ENCODE assay signal across 8 mouse cellular contexts in the genomic region with DNA sequence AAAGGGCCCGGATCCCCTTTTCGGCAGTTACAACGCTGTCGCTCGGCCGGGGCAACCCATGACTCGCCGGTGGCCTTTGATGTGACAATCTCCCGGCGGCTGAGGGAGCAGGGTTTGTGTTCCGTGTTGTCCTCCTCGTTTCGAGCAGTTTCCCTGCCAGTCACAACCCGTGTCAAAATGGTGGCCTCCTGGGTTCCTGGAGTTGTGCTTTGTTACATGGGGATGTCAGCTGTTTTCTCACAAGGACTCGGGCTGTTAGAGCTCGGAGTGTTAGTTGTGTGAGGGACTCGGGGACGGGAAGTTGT. TPM values are rescaled to one million over a fixed set of nuclear protein-coding genes. Genes with fewer than 3 reads are reported as not detected.
DNase-seq lines count a peak whose midpoint lies in the region; ATAC-seq lines count a peak whose summit lies in the region.

No protein-coding gene starts in this region.

- H3K4me2 ChIP-seq in heart, embryonic 13.5 days, result peak overlapping the region; percentile 93
- peak overlapping the region; percentile 74 for H3K4me2 ChIP-seq in hindbrain, embryonic 12.5 days (replicated peaks)
- peak overlapping the region; percentile 82 for H3K4me2 ChIP-seq in midbrain, embryonic 14.5 days (ENCODE audit: low read length)

- peak overlapping the region; percentile 82 for H3K4me3 ChIP-seq in heart, embryonic 13.5 days
- H3K4me3 ChIP-seq in hindbrain, embryonic 12.5 days, result peak overlapping the region; percentile 97
- peak overlapping the region; percentile 95 for H3K4me3 ChIP-seq in midbrain, embryonic 14.5 days (replicated peaks; ENCODE audit: low read depth, low read length)

- whole genome bisulfite sequencing in heart, embryonic 13.5 days, result under 1% methylated on average over 18 of the region's 18 CpGs
- WGBS in hindbrain, embryonic 12.5 days, result 1% methylated on average over 15 of the region's 18 CpGs
- 1% methylated on average over 18 of the region's 18 CpGs for WGBS in midbrain, embryonic 14.5 days

- intact Hi-C loops in heart, postnatal 25 days (cut with DNase I), result loop anchor here (5.0 kb wide), 1 partner anchor 33 kb away; a partner anchor contains a TSS

- H3K4me1 ChIP-seq in heart, embryonic 13.5 days, result peaks cover 56% of the 10 kb centered on the region
- peaks cover 28% of the 10 kb centered on the region for H3K4me1 ChIP-seq in hindbrain, embryonic 12.5 days
- peaks cover 15% of the 10 kb centered on the region for H3K4me1 ChIP-seq in midbrain, embryonic 14.5 days (ENCODE audit: control insufficient read depth, insufficient read depth, low read length)

- no peak for DNase-seq in heart, postnatal 25 days (ENCODE audit: low spot score)
- DNase-seq in R1 (ENCODE audit: low read depth, low spot score), result peak; percentile 48
- DNase-seq in midbrain, embryonic 14.5 days, result no peak
- DNase-seq in gastrocnemius, postnatal 4 days (ENCODE audit: low spot score in 2 of 2), result no peak
- no peak for DNase-seq in adrenal gland, postnatal 14 days
- DNase-seq in layer of hippocampus, adult 18-20 months (ENCODE audit: low spot score in 2 of 2), result no peak

- H3K27me3 ChIP-seq in heart, embryonic 13.5 days (replicated peaks), result no peaks in the 10 kb centered on the region
- no peaks in the 10 kb centered on the region for H3K27me3 ChIP-seq in hindbrain, embryonic 12.5 days
- H3K27me3 ChIP-seq in midbrain, embryonic 14.5 days (ENCODE audit: control insufficient read depth, insufficient read depth, low read length), result no peaks in the 10 kb centered on the region

- H3K9me3 ChIP-seq in heart, embryonic 13.5 days, result no peaks in the 10 kb centered on the region
- H3K9me3 ChIP-seq in hindbrain, embryonic 12.5 days (replicated peaks), result no peaks in the 10 kb centered on the region
- H3K9me3 ChIP-seq in midbrain, embryonic 14.5 days (ENCODE audit: control insufficient read depth, low read length), result no peaks in the 10 kb centered on the region

- ATAC-seq in heart, embryonic 13.5 days (ENCODE audit: extremely low read depth, insufficient number of reproducible peaks, low FRiP score, low TSS enrichment), result no peak
- ATAC-seq in hindbrain, embryonic 12.5 days (ENCODE audit: low FRiP score), result no peak
- no peak for ATAC-seq in midbrain, embryonic 14.5 days (ENCODE audit: low FRiP score, low TSS enrichment)

- peak overlapping the region; percentile 98 for H3K27ac ChIP-seq in heart, embryonic 13.5 days (replicated peaks)
- peak overlapping the region; percentile 98 for H3K27ac ChIP-seq in hindbrain, embryonic 12.5 days
- peak overlapping the region; percentile 98 for H3K27ac ChIP-seq in midbrain, embryonic 14.5 days (replicated peaks; ENCODE audit: low read depth, low read length)

- H3K36me3 ChIP-seq in heart, embryonic 13.5 days, result peaks cover 51% of the 10 kb centered on the region
- peaks cover 48% of the 10 kb centered on the region for H3K36me3 ChIP-seq in hindbrain, embryonic 12.5 days
- peaks cover 48% of the 10 kb centered on the region for H3K36me3 ChIP-seq in midbrain, embryonic 14.5 days (ENCODE audit: control insufficient read depth, insufficient read depth, low read length)

- peak overlapping the region; percentile 99 for H3K9ac ChIP-seq in heart, embryonic 13.5 days
- peak overlapping the region; percentile 97 for H3K9ac ChIP-seq in hindbrain, embryonic 12.5 days
- peak overlapping the region; percentile 95 for H3K9ac ChIP-seq in midbrain, embryonic 14.5 days (replicated peaks; ENCODE audit: low read length)

RNA-seq across cellular contexts. Expression of a gene that starts 1.2 kb away (rescaled TPM):
- polyA plus RNA-seq in heart, embryonic 13.5 days (2015; fragmentation: Nextera tagmentation; extraction: Ambion mirVana), result 389 and 441 TPM in 2 replicates
- 100 to 1,000 TPM; 140 to 145 TPM for total RNA-seq in heart, postnatal 25 days (2021)
- polyA plus RNA-seq in hindbrain, embryonic 12.5 days (2016; fragmentation: Nextera tagmentation; extraction: Ambion mirVana), result 662 and 672 TPM in 2 replicates
- 486 and 550 TPM in 2 replicates for polyA plus RNA-seq in midbrain, embryonic 14.5 days (2014; fragmentation: Nextera tagmentation; extraction: Ambion mirVana)
- total RNA-seq in gastrocnemius, postnatal 4 days (2021), result 100 to 1,000 TPM; 157 to 160 TPM
- 334 and 370 TPM in 2 replicates for total RNA-seq in adrenal gland, postnatal 14 days (2021)
- total RNA-seq in layer of hippocampus, adult 18-20 months (2021), result 100 to 1,000 TPM; 254 to 262 TPM

RNA-seq across cellular contexts. Expression of a gene that starts 35.3 kb away (rescaled TPM):
- polyA plus RNA-seq in heart, embryonic 13.5 days (2015; fragmentation: Nextera tagmentation; extraction: Ambion mirVana), result 25.7 and 28.0 TPM in 2 replicates
- 10 to 100 TPM; 52.9 to 54.3 TPM for total RNA-seq in heart, postnatal 25 days (2021)
- polyA plus RNA-seq in hindbrain, embryonic 12.5 days (2016; fragmentation: Nextera tagmentation; extraction: Ambion mirVana), result 80.7 and 82.0 TPM in 2 replicates
- polyA plus RNA-seq in midbrain, embryonic 14.5 days (2014; fragmentation: Nextera tagmentation; extraction: Ambion mirVana), result 64.0 and 76.7 TPM in 2 replicates
- 10 to 100 TPM; 62.1 to 72.5 TPM for total RNA-seq in gastrocnemius, postnatal 4 days (2021)
- total RNA-seq in adrenal gland, postnatal 14 days (2021), result 98.3 and 98.5 TPM in 2 replicates
- total RNA-seq in layer of hippocampus, adult 18-20 months (2021), result 10 to 100 TPM; 92.2 to 92.3 TPM

RNA-seq across cellular contexts. Expression of a gene that starts 53.4 kb away (rescaled TPM):
- polyA plus RNA-seq in heart, embryonic 13.5 days (2015; fragmentation: Nextera tagmentation; extraction: Ambion mirVana), result 2.1 and 2.5 TPM in 2 replicates
- under 1 TPM; 0.36 to 0.75 TPM for total RNA-seq in heart, postnatal 25 days (2021)
- 9.4 and 14.3 TPM in 2 replicates for polyA plus RNA-seq in hindbrain, embryonic 12.5 days (2016; fragmentation: Nextera tagmentation; extraction: Ambion mirVana)
- 1.5 and 1.9 TPM in 2 replicates for polyA plus RNA-seq in midbrain, embryonic 14.5 days (2014; fragmentation: Nextera tagmentation; extraction: Ambion mirVana)
- 1 to 10 TPM; 6.9 to 7.5 TPM for total RNA-seq in gastrocnemius, postnatal 4 days (2021)
- 0.60 TPM in 1 of 2 replicates, not detected in the other for total RNA-seq in adrenal gland, postnatal 14 days (2021)
- 1 to 10 TPM; 3.7 to 3.9 TPM for total RNA-seq in layer of hippocampus, adult 18-20 months (2021)
